Mouse (Mus musculus) spleen, postnatal 14 days (tissue): ENCODE data around the gene Ppp1r14b.

Experiments
- DNase-seq, 2 experiments: peaks; one replicate each; pipeline ENCODE4 v3.0.0; 2021 to 2022; ENCODE audit warnings: low spot score in 2 of 2

Gene Ppp1r14b

GRCm38 (mm10) chr19:6974211-6975205 lies at the start of gene Ppp1r14b:
TSS of gene Ppp1r14b (plus strand) at chr19:6974968.
- peak; percentile 53 to 69 for DNase-seq

- DNase-seq: no peak
Observed at GRCm38 (mm10) chr19:6925307-6925573, 49.5 kb upstream of the Ppp1r14b start, which contains the start of gene Catsperz. TSS of gene Catsperz (minus strand) at chr19:6925380.

GRCm38 (mm10) chr19:6925611-6926329 lies 49.0 kb upstream of the Ppp1r14b start:
- DNase-seq: no peak

- DNase-seq: no peak
Observed at GRCm38 (mm10) chr19:6926559-6927255, 48.1 kb upstream of the Ppp1r14b start.

GRCm38 (mm10) chr19:6928080-6928479 lies 46.7 kb upstream of the Ppp1r14b start:
- no peak for DNase-seq

- DNase-seq: no peak
Observed at GRCm38 (mm10) chr19:6931002-6931401, 43.8 kb upstream of the Ppp1r14b start.

- DNase-seq: no peak
Observed at GRCm38 (mm10) chr19:6932018-6932417, 42.8 kb upstream of the Ppp1r14b start.

- DNase-seq: no peak
Observed at GRCm38 (mm10) chr19:6933102-6933435, 41.7 kb upstream of the Ppp1r14b start.

- no peak for DNase-seq
Observed at GRCm38 (mm10) chr19:6933436-6934194, 41.2 kb upstream of the Ppp1r14b start.

GRCm38 (mm10) chr19:6934195-6934977 lies 40.4 kb upstream of the Ppp1r14b start, which contains the start of gene Kcnk4:
TSS of gene Kcnk4 (minus strand) at chr19:6934515.
- DNase-seq: no peak

GRCm38 (mm10) chr19:6936299-6936698 lies 38.5 kb upstream of the Ppp1r14b start:
- DNase-seq: peak in 1 of 2 experiments; percentile 42

GRCm38 (mm10) chr19:6937541-6938465 lies 37.0 kb upstream of the Ppp1r14b start:
- no peak for DNase-seq

GRCm38 (mm10) chr19:6939106-6940002 lies 35.4 kb upstream of the Ppp1r14b start:
- no peak for DNase-seq

GRCm38 (mm10) chr19:6940396-6941351 lies 34.1 kb upstream of the Ppp1r14b start:
- DNase-seq: no peak

GRCm38 (mm10) chr19:6941372-6942248 lies 33.2 kb upstream of the Ppp1r14b start, which contains the start of gene Bad:
TSS of gene Bad (plus strand) at chr19:6941861.
- peak; percentile 92 to 95 for DNase-seq

GRCm38 (mm10) chr19:6942249-6942691 lies 32.5 kb upstream of the Ppp1r14b start, which contains the start of gene Gpr137:
TSS of gene Gpr137 (minus strand) at chr19:6942480.
- peak; percentile 85 to 89 for DNase-seq
